Mouse (Mus musculus) kidney, adult 9 months (tissue): ENCODE results near the gene Trappc5.

ENCODE experiments used
- DNase-seq: peaks from one replicate; pipeline ENCODE4 v3.0.0; 2022

Trappc5 gene

GRCm38 (mm10) chr8:3676131-3676992 lies at the start of gene Trappc5:
Gene Trappc5, plus strand, starts transcription at chr8:3676299.
- DNase-seq = peak; percentile 95

GRCm38 (mm10) chr8:3626971-3627370 lies 49.1 kb upstream of the Trappc5 start:
- no peak for DNase-seq

DNA sequence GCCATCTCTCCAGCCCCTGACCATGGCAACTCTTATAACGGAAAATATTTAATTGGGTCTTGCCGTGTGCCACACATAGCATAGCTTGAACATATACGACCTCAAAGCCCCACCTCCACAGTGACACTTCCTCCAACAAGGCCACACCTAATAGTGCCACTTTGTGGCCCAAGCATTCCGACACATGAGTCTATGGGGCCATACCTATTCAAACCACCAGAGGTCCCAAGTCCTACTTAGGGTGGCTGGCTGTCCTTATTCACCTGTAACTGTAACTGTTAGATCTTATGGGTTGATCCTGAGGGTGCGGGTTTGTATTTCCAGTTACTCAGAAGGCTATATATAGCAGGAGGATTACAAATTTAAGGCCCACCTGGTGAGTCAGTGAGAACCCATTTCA lies 48.1 kb upstream of the Trappc5 start:
- DNase-seq = peak; percentile 68

- DNase-seq = peak; percentile 91
These were observed 45.2 kb upstream of the Trappc5 start, which contains the start of gene Stxbp2 for GRCm38 (mm10) chr8:3630647-3631477. Gene Stxbp2, plus strand, starts transcription at chr8:3630955.

DNA sequence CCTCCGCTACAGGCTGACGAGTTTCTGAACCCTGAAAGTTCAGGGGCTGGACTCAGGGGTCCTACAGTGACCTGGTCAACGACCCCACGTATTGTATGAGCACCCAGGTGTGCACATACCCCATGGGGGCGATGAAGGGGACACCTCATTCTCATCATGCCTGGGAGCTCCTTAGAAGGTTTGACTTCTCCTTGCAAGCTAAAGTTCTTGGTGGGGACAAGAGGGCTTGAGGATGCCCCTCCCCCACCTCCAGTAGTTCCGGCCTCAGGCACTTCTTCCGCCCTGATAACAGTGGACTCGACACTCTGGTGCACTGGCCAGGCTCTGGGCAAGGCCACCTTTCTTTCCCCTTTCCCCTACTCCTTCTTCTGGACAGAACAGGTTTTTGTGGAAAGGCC lies 44.6 kb upstream of the Trappc5 start:
- no peak for DNase-seq

DNA sequence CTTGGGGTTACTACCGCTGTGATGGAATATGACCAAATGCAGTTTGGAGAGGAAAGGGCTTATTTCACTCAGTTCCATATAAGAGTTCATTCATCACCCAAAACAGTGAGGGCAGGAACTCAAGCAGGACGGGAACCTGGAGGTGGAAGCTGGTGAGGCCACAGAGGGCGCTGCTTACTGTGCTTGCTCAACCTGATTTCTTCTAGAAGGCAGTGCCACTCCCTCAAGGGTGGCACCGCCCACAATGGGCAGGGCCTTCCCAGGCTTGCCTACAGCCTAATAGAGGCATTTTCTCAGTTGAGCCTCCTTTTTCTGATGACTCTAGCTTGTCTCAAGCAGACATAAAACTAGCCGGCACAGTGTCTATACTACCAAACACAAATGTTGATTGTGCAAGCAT lies 30.3 kb upstream of the Trappc5 start:
- peak; percentile 70 for DNase-seq

GRCm38 (mm10) chr8:3646824-3647531 lies 29.1 kb upstream of the Trappc5 start:
- DNase-seq = no peak

- DNase-seq = no peak
These were observed 28.5 kb upstream of the Trappc5 start for GRCm38 (mm10) chr8:3647561-3647960.

- DNase-seq = no peak
These were observed 27.8 kb upstream of the Trappc5 start for GRCm38 (mm10) chr8:3648268-3648667.

- no peak for DNase-seq
These were observed 27.1 kb upstream of the Trappc5 start for GRCm38 (mm10) chr8:3648990-3649389.

GRCm38 (mm10) chr8:3652845-3653244 lies 23.3 kb upstream of the Trappc5 start:
- DNase-seq = no peak

GRCm38 (mm10) chr8:3654726-3655508 lies 21.2 kb upstream of the Trappc5 start:
- no peak for DNase-seq

- no peak for DNase-seq
These were observed 20.6 kb upstream of the Trappc5 start, which contains the start of gene Retn for GRCm38 (mm10) chr8:3655526-3655925. Gene Retn, plus strand, starts transcription at chr8:3655770.

- no peak for DNase-seq
These were observed 19.2 kb upstream of the Trappc5 start for GRCm38 (mm10) chr8:3656725-3657381.

- no peak for DNase-seq
These were observed 15.2 kb upstream of the Trappc5 start for GRCm38 (mm10) chr8:3660889-3661288.

GRCm38 (mm10) chr8:3664405-3664804 lies 11.7 kb upstream of the Trappc5 start:
- DNase-seq = no peak

DNA sequence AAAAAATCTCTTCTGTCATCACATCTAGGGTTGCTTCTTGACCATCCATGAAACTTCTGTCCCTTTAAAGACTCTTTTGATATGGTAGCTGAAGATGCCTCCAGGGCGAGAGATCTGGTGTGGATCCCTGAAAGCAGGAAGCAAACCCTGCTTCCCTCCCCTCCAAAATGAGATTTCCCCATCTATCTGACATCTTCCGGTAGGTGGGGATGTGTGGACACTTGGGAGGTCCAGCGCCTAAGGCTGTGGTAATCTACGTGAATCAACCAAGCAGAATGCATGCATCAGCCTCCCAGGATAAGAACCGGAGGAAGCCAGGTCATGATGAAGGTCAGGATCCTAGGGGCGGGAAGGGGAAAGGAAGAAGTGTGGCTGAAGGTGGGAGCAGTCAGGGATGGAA lies 10.6 kb upstream of the Trappc5 start, which contains the start of gene Mcemp1:
Gene Mcemp1 (plus strand): TSS at position 248 of the 400 bp plus-strand sequence.
- DNase-seq = no peak

GRCm38 (mm10) chr8:3670388-3670787 lies 5.7 kb upstream of the Trappc5 start:
- DNase-seq = no peak

DNA sequence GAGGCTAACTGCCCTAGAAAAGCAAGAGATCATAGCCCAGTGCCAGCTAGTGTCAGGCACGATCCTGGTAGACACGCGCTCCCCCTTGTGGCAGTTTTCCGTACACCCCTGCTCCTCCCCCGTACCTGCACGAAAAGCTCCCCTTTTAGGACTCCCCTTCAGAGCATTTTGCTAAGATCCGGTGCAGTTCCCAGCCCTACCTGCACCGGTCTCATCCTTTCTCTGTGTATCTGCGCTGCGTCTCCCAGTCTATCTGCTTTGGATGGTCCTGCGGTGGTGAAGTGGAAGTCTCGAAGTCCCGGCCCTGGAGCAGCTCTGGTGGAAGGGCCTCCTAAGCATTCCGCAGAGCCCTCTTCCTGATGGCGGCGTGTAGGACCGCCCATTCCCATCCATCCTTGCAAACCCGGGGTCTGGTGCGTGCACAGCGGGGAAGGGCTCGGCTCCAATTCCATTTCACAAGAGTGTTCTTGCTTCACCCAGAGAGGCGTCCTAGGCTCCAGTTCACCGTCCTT lies 4.1 kb upstream of the Trappc5 start, which contains the start of gene Fcor:
Gene Fcor (minus strand): TSS at position 383 of the 512 bp plus-strand sequence.
- peak; percentile 90 for DNase-seq

- DNase-seq = no peak
These were observed 1.4 kb upstream of the Trappc5 start for GRCm38 (mm10) chr8:3674671-3675070.

DNA sequence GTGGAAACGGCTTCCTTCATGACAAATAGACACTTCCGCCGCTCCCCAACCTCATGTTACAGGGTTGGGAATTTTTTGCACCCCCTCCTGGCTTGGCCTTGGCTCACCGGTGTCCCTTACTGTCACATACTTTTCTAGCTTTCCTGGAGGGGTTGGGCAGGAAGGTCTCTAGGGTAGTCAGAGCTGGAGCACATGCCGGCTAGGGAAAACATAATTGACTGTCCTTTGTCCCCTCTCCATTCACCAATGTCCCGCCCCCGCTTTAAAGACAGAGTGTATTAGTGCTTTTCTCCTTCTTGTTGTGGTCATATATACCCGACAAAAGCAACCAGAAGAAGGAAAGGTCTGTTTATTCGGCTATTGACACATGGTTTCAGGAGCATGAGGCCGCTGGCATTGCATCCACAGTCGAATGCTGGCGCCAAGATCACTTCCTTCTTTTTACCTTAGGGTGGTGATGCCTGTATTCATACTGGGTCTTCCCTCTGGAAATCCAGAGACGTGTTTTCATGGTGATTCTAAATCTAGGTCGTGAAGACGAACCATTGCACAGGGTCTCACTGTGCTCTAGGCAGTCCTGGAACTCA lies 987 bp downstream of the Trappc5 start:
- peak; percentile 27 for DNase-seq
